Mouse (Mus musculus) lung, postnatal 36 days (tissue): ENCODE results near the gene Chordc1.
"Not testable (repeated sequence)": the region's sequence is repeated elsewhere in the genome, so short reads cannot be mapped to it uniquely, and the experiment has no call there.

ENCODE experiments used
- DNase-seq: peaks from one replicate; pipeline ENCODE4 v3.0.0; 2022; ENCODE audit warnings: mixed read lengths

The Chordc1 gene

DNA sequence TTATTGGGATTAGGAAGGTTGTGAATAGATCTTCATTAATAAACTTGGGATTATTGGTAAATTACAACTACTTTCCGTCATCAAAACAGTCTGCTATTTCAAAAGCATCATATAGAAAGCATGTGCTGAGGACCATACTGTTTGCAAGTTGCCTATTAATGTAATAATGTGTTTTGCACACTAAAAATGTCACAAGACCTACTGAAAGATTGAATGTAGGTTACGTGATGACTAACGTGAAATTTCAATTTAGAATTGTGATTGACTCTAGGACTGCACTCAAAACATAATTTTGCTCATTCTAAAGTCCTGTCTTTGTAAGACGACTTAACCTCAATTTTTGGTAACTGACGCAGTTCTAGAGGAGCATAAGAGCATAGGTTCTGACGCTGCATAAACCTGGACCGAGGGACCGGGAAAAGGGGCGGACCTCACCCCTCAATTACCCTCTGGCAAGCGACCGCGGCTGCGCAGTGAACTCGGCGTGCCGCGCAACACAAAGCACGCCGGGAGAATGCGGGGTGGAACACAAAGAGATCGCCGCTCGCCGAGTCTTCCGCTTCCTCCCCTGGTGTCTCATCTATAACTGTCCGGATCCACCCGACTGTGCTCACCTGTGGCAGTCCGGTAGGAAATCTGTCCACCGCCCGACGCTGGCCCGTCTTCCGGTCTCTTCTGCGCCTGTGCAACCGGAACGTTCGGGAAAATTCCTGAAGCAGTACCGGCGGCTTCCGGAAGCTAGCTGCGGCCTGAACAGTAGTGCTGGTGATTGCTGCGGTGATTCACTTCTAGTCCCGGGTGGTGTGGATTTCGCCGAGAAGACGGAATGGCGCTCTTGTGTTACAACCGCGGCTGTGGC lies at the start of gene Chordc1:
Gene Chordc1, plus strand, starts transcription at position 555 of the 859 bp plus-strand sequence.
- peak; percentile 96 for DNase-seq

DNA sequence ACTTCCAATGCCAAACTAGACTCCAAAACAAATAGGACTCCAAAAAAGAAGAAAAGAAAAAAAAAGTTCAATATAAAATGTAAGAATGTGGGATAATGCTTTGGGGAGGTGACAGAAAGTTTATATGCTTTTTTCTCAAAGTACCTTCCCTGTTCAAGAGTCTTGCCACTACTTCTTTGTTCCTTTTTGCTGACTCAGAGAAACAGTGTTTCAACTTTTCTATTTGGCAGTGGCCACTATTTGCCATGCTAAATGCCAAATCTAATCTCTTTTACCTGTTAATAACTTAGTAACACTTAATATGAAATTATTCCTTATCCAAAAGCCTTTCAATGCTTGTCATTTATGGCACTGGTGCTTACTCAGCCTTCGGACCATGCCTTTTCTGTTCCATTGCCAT lies 16.0 kb upstream of the Chordc1 start:
- no peak for DNase-seq

DNA sequence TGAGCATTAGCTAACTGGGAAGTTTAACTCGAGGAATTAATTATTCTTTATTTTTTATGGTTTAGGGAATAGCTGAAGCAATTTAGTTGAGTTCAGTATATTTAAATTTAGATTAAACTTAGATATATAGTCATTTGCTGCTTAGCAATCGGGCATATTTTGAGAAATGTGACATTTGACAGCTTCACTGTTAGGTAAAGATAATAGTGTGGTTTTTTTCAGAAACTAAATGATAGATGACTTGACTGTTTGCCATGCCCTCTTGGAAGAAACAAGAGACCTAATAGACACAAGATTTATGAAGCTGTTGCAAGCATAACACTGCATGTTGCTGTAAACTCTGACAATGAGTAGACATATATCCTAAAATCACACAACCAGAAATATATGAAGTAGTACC lies 15.1 kb upstream of the Chordc1 start:
- DNase-seq, result no peak

DNA sequence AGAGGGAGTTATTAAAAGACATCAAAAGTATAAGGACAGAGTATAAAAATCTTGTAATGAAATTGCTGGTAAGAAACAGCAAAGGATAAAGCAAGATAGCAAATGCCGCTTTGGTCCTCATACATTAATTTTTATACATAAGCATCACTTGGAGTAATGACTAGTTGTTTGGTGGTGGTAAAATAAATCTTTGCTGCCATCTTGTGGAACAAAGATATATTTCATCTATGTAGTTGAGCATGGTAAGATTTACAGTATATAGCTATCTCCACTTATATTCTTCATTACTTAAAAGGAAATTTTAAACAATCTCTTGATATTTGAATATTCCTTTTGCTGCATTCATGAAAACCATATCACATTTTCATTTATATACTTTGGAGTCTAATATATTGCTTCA lies 14.4 kb upstream of the Chordc1 start:
- no peak for DNase-seq

DNA sequence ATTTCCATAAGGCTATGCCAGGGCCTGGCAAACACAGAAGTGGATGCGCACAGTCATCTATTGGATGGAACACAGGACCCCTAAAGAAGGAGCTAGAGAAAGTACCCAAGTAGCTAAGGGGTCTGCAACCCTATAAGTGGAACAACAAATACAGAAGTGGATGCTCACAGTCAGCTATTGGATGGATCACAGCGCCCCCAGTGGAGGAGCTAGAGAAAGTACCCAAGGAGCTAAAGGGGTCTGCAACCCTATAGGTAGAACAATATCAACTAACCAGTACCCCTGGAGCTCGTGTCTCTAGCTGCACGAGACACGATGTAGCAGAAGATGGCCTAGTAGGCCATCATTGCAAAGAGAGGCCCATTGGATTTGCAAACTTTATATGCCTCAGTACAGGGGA lies 13.2 kb upstream of the Chordc1 start:
- DNase-seq, result not testable (repeated sequence)

DNA sequence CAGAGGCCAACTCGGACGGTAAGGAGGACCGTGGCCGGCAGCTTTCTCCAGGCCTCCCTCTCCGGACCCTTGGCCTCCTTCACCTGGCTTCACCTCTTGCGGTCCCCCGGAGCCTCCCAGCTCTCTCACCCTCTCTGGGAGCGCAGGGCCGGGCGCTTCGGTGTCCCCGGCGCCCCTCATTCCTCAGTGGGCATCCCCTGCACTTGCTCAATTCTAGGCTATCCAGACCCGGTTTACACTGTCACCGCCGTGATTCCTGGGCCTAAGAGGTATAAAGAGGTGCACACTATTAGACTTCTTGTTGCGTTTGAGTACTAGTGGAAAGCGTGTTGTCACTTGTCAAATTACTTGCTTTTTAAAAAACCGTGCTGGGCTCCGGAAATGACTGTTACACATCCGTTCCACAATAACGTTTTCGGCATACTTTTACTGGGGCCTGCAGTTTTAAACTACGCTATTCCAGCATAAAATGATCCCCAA lies 558 bp downstream of the Chordc1 start:
- DNase-seq, result no peak

DNA sequence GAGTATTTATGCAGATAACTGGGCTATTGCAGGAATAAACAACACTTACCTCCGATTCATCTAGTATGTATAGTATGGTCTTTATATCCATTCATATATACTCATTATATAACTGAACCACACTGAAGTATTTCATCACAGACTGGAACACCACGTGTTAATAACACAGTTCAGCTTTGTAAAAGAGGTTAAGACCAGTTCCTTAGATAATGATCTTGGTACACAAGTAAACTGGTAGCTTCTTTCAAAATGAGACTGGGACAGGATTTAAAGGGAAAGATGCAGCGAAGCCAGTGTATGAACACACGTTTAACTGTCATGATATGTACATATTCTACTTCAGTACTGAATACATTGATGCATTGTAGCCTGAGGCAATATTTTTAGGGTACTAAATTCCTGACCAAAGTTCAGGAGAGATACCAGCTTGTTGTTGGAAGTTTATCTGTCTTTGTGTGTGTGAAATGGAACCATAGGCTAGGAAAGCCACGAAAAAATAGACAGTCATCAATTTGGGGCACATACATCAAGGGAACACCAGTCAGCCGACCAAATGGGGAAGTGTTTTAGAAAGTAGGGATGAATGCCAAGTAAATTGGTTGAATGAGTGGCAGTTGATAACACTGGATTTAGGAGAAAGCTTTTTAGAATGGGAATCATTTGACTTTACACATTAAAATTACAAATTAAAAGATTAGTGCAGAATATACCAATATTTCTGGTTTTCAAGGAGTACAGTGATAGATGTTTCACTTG lies 1.3 kb downstream of the Chordc1 start:
- DNase-seq, result no peak

DNA sequence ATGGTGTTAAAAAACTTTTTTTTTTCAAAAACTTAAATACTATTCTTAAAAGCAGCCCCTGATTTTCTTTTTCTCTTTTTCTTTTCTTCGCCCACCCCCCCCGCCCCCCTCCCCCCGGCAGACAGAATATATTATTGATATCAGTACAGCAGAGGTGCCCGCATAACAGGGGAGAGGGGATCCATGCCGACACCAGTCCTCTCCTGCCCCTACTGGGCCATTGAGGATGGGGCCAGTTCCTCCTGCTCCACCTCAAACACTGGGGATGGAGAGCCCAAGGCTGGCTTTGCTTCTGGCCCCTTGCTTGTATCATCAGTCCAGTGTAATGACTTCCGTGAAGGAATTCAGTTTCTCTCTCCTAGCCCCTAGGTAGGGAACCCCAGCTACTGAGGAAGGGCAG lies 6.4 kb downstream of the Chordc1 start:
- DNase-seq, result no peak

DNA sequence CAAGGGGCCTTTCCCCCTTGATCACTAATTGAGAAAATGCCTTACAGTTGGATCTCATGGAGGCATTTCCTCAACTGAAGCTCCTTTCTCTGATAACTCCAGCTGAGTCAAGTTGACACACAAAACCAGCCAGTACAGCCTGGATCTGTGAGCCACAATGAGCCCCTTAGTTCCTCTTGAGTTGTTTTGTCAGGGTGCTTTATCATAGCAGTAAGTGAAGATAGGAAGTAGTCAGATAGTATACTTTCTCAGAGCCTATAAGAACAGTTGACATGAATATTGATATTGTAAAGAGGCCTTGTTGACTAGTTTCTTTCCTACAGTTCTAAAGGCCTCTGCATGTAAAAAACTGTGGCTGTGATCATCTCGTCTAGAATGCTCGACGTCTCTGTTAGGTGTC lies 28.1 kb downstream of the Chordc1 start:
- DNase-seq, result no peak
